Mouse (Mus musculus) CH12F3 (cell line): ENCODE data around the gene Il20rb.

Experiments used
- in situ Hi-C: fragments of 300-500 bp; cut with MboI; formaldehyde crosslinking; loops from 2 replicates; pipeline ENCODE4 v1.14.3; 2020; ENCODE audit warnings: low sequenced_read_pairs

Il20rb gene

GRCm38 (mm10) chr9:100470936-100471604 is 15.5 kb downstream of the Il20rb start:
- in situ Hi-C loops = loop anchor here (25.0 kb wide), 1 partner anchor 166 kb away; no protein-coding TSS in a partner anchor

DNA sequence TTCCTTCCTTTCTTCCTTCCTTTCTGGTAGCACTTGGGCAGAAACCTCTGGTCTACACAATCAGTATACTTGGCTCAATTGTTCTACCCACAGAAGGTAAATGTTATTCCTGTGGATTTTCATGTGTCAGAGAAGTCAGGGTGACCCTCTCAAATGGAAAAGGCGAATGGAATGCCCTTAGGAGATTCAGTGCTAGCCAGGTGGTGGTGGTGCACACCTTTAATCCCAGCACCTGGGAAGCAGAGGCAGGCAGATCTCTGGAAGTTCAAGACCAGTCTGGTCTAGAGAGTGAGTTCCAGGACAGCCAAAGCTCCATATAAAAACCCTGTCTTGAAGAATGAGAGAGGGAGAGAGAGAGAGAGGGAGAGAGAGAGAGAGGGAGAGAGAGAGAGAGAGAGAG is 16.4 kb downstream of the Il20rb start:
- in situ Hi-C loops = loop anchor here (25.0 kb wide), 1 partner anchor 167 kb away; no protein-coding TSS in a partner anchor

GRCm38 (mm10) chr9:100469681-100470080 is 16.9 kb downstream of the Il20rb start:
- in situ Hi-C loops = loop anchor here (25.0 kb wide), 1 partner anchor 168 kb away; no protein-coding TSS in a partner anchor

GRCm38 (mm10) chr9:100468151-100468550 is 18.4 kb downstream of the Il20rb start:
- in situ Hi-C loops = loop anchor here (25.0 kb wide), 1 partner anchor 169 kb away; no protein-coding TSS in a partner anchor

- in situ Hi-C loops = loop anchor here (25.0 kb wide), 1 partner anchor 170 kb away; no protein-coding TSS in a partner anchor
Measured at GRCm38 (mm10) chr9:100467653-100468052, 18.9 kb downstream of the Il20rb start.

GRCm38 (mm10) chr9:100466743-100467142 is 19.8 kb downstream of the Il20rb start:
- in situ Hi-C loops = loop anchor here (25.0 kb wide), 1 partner anchor 171 kb away; no protein-coding TSS in a partner anchor

- in situ Hi-C loops = loop anchor here (25.0 kb wide), 1 partner anchor 171 kb away; no protein-coding TSS in a partner anchor
Measured at GRCm38 (mm10) chr9:100465988-100466387, 20.6 kb downstream of the Il20rb start.

GRCm38 (mm10) chr9:100465380-100465779 is 21.2 kb downstream of the Il20rb start:
- in situ Hi-C loops = loop anchor here (25.0 kb wide), 1 partner anchor 172 kb away; no protein-coding TSS in a partner anchor

DNA sequence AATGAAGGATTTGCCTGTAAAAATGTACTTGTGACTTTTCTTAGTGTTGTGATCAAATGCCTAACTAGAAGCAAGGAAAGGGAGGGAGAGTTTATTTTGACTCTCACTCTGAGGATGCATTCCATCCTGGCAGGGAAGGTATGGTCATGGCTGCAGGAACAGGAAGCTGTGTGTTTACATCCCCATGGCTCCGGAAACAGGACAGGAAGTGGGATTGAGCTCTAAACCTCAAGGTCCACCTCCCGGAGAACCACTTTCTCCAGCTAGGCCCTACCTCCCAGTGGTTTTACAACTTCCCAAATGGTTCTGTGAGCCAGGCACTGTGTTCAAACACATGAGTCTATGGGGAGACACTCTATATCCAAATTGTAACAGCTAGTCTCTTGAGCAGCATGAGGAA is 22.8 kb downstream of the Il20rb start:
- in situ Hi-C loops = loop anchor here (25.0 kb wide), 1 partner anchor 174 kb away; no protein-coding TSS in a partner anchor

GRCm38 (mm10) chr9:100462098-100462497 is 24.5 kb downstream of the Il20rb start:
- in situ Hi-C loops = loop anchor here (25.0 kb wide), 1 partner anchor 175 kb away; no protein-coding TSS in a partner anchor

DNA sequence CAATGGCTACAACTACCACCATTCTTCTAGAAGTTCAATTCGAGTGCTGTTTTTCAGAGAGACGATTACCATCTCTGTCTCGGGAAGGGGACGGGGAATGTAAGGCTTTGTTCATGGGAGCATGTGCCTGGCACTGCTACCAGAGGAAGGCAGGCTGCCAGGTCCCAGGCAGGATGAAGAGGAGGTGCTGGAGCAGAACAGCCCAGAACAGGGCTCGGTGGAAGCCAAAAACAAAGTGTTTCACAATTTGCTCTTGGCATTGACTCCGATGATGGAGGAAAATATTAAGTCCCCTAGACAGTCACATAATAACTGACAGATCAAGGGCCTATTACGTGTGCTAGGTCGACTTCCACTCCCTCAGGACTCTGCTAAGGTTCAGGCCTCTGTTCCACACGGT is 24.9 kb downstream of the Il20rb start:
- in situ Hi-C loops = loop anchor here (25.0 kb wide), 1 partner anchor 176 kb away; no protein-coding TSS in a partner anchor

- in situ Hi-C loops = loop anchor here (25.0 kb wide), 1 partner anchor 177 kb away; no protein-coding TSS in a partner anchor
Measured at GRCm38 (mm10) chr9:100460203-100460602, 26.4 kb downstream of the Il20rb start.

GRCm38 (mm10) chr9:100457971-100458681 is 28.5 kb downstream of the Il20rb start:
- in situ Hi-C loops = loop anchor here (10.0 to 25.0 kb wide), 2 partner anchors 179 to 697 kb away; no protein-coding TSS in a partner anchor

- in situ Hi-C loops = loop anchor here (10.0 to 25.0 kb wide), 2 partner anchors 183 to 700 kb away; no protein-coding TSS in a partner anchor
Measured at GRCm38 (mm10) chr9:100454664-100454993, 32.0 kb downstream of the Il20rb start.

- in situ Hi-C loops = loop anchor here (10.0 to 25.0 kb wide), 2 partner anchors 183 to 701 kb away; no protein-coding TSS in a partner anchor
Measured at GRCm38 (mm10) chr9:100453944-100454663, 32.5 kb downstream of the Il20rb start.

DNA sequence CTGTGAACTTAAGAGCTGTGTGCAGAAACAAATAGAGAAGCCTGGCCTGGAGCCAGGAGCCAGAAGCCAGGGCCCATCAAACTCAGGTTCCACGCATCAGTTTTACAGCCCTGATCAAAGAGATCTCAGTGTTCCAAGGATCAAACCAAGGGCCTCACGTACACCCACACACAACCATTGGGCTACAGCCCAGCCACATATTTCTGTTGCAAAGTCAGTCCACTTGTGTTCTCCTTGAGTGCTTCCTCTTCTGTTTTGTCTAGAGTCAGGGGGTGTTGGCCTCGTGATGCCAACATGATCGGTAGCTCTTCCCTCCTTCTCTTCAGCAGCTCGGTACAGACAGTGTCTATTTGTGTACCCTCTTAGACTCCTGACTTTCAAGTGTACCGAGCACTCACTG is 34.2 kb downstream of the Il20rb start:
- in situ Hi-C loops = loop anchor here (10.0 to 25.0 kb wide), 2 partner anchors 185 to 702 kb away; no protein-coding TSS in a partner anchor

DNA sequence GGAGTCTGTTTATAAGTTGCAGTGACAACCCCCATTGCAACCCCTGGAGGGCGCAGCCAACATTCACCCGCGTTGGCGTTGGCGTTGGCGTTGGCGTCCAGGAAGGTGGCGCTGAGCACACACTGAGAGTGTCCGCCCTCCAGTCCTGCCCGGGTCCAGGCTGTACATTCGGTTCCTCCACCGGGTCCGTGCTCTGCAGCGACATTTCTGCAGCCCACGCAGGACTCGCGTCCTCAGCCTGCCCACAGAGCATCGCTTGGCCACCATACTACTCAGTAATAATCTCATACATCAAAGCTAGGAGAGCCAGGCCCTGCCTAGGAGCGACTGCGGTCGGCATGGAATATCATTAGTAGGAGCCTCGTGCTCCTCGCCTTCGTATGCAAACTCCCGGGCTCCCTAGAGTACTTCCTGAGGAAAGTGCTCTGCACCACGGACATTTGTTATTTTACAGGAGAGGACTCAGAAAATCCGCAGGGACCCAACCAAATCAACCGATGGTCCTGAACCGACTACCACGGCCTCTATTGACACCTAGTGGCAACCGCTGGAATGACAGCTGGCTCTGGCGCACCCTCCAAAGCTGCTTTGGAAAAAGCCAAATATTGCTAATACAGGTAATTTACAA is 40.4 kb downstream of the Il20rb start:
- in situ Hi-C loops = no loop called here

GRCm38 (mm10) chr9:100440111-100440790 is 46.3 kb downstream of the Il20rb start:
- in situ Hi-C loops = no loop called here

DNA sequence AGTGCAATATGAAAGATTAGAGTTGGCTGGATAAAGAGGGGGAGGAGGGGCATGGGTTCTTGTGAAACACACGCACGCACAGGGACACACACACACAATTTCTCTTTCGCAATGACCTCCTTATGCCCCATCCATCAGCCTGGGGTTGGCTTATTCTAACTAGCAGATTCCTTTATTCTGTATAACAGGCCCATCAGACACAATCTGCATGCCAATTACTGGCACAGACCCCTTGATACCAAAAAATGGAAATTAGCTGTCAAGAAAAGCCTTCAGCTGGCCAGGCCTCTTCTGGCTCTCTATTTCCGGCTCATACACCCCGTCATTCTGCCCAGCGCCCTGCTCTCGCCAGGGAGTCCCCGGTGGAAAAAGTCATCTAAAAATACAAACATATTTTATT is 47.1 kb downstream of the Il20rb start:
- in situ Hi-C loops = no loop called here

DNA sequence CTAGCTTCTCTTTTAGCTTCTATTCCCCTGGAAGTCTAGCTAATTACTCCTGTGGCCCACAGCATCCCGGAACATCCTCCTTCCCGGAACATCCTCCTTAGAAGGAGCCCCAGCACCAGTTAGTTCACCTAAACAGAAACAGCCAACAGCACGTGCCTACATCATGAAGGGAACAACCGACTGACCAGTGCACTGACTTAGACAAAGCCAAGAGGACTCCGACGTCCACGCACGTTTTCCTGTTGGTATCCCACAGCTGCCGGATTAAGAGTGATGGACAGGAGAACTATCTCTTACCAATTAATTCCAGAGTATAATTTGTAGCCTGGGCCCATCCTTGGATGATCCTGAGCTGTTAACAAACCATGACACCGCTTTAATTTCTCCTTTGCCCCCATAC is 47.6 kb downstream of the Il20rb start:
- in situ Hi-C loops = no loop called here
